Mouse (Mus musculus) midbrain, embryonic 13.5 days (tissue): ENCODE measurements around the gene Gm49383. TPM values are rescaled to one million over a fixed set of nuclear protein-coding genes. Genes with fewer than 3 reads are reported as not detected.

Experiments used
- ATAC-seq: fragments of 200-750 bp; cut with Nextera tagmentation; 2 replicates; pipeline ENCODE4 v1.8.0; 2017; ENCODE audit warnings: mild to moderate bottlenecking, moderate TSS enrichment, moderate library complexity
- H3K27ac ChIP-seq: fragments of 300-500 bp; sonication (generic); 2 replicates; pipeline ENCODE4 v1.5.1; 2015; ENCODE audit warnings: inconsistent platforms, mild to moderate bottlenecking, moderate library complexity
- H3K27me3 ChIP-seq: fragments of 300-500 bp; sonication (generic); 2 replicates; pipeline ENCODE4 v1.6.1; 2015; ENCODE audit warnings: mild to moderate bottlenecking, inconsistent platforms
- H3K36me3 ChIP-seq: fragments of 300-500 bp; sonication (generic); 2 replicates; pipeline ENCODE4 v1.6.1; 2015; ENCODE audit warnings: mild to moderate bottlenecking, inconsistent platforms
- H3K4me1 ChIP-seq: fragments of 300-500 bp; sonication (generic); replicated peaks from 2 replicates; pipeline ENCODE4 v1.6.1; 2015; ENCODE audit warnings: inconsistent platforms
- H3K4me2 ChIP-seq: fragments of 300-500 bp; sonication (generic); replicated peaks from 2 replicates; pipeline ENCODE4 v1.6.1; 2015; ENCODE audit warnings: moderate library complexity, mild to moderate bottlenecking, inconsistent platforms
- H3K4me3 ChIP-seq: fragments of 300-500 bp; sonication (generic); replicated peaks from 2 replicates; pipeline ENCODE4 v1.5.1; 2015; ENCODE audit warnings: mild to moderate bottlenecking, inconsistent platforms
- H3K9ac ChIP-seq: fragments of 300-500 bp; sonication (generic); replicated peaks from 2 replicates; pipeline ENCODE4 v1.6.1; 2015; ENCODE audit warnings: mild to moderate bottlenecking, inconsistent platforms
- H3K9me3 ChIP-seq: fragments of 300-500 bp; sonication (generic); 2 replicates; pipeline ENCODE4 v1.6.1; 2016; ENCODE audit warnings: mild to moderate bottlenecking, inconsistent platforms
- WGBS: fragments of 180-500 bp; shearing (Covaris S2); methylation state at CpG from one replicate; pipeline ENCODE4 v1.1.7; 2015; 5-methylcytosine and 5-hydroxymethylcytosine counted together
- polyA plus RNA-seq: library from polyadenylated mRNA; unstranded; fragments of >200 nt; fragmentation: Nextera tagmentation; extraction: Ambion mirVana; gene quantifications from 2 replicates; pipeline ENCODE4 v1.2.1, GENCODE M21; 2015

Gm49383 gene
- polyA plus RNA-seq, result 20.7 and 24.5 TPM in 2 replicates

- Histone ChIP-seq H3K36me3 (peaks cover 13% of the 10 kb centered on the region), H3K4me2 (peak within 1 kb of the TSS; percentile 96), H3K27me3 (no peaks in the 10 kb centered on the region), H3K9me3 (no peaks in the 10 kb centered on the region), H3K27ac (peak within 1 kb of the TSS; percentile 89), H3K4me3 (peak within 1 kb of the TSS; percentile 96), H3K9ac (peak within 1 kb of the TSS; percentile 89), H3K4me1 (peaks cover 31% of the 10 kb centered on the region)
- WGBS, result under 1% methylated on average over 75 of the region's 75 CpGs
- peak; percentile 90 for ATAC-seq
Measured at GRCm38 (mm10) chr12:69196444-69197377, at the start of gene Gm49383. TSS of gene Gm49383 (minus strand) at chr12:69197104.

DNA sequence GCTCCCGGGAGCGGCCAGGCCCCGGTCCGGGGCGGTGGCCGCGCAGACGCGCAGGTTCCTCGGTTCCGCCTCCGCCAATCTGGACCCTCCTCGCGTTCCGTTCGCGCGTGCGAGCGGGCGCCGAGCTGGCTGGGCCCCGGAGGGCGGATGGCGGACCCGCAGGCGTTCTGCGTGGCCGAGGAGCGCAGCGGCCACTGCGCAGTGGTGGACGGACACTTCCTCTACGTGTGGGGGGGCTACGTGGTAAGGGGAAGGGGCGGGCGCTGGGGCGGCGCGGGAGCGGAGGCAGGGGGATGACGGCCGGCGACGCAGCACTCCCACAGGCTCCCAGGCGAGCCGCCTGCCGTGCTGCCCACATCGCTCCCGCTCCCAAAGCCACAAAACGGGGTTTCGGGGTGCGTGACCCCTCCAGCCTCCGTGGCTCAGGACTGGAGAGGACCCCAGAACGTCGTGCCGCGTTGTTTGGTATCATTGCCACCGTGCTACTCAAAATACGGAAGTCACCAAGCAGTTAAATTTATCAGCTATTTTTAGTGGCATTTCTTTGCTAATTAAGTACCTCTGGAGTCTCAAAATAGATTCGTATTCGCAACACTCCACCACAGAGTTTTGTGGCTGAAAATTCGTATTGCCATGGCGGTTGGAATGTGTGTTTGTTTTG, 45.0 kb upstream of the Gm49383 start:
- H3K27ac ChIP-seq, result peak overlapping the region; percentile 85
- peak; percentile 97 for ATAC-seq
- H3K9ac ChIP-seq, result peak overlapping the region; percentile 92
- no peaks in the 10 kb centered on the region for H3K27me3 ChIP-seq
- peak overlapping the region; percentile 65 for H3K4me2 ChIP-seq
- peak overlapping the region; percentile 68 for H3K4me3 ChIP-seq
- H3K4me1 ChIP-seq, result peaks cover 9% of the 10 kb centered on the region
- H3K9me3 ChIP-seq, result no peaks in the 10 kb centered on the region
- WGBS, result under 1% methylated on average over 63 of the region's 64 CpGs
- no peaks in the 10 kb centered on the region for H3K36me3 ChIP-seq

DNA sequence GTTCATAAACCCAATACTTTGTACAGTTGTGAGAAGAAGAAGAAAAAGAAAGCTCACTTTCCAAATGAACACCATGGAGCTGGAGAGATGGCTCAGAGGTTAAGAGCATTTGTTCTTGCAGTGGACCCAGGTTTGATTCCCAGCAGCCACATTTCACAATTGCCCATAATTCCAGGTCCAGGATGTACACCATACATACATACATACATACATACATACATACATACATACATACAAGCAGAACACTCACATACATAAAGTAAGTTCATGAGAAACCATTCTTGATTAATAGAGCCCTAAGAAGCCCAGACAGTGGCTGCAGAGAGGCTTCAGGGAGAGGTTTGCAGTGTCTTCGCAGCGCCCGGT, 44.5 kb upstream of the Gm49383 start:
- ATAC-seq, result no peak
- H3K4me1 ChIP-seq, result peaks cover 9% of the 10 kb centered on the region
- peak overlapping the region; percentile 68 for H3K4me3 ChIP-seq
- peak overlapping the region; percentile 85 for H3K27ac ChIP-seq
- 3% methylated on average over 3 of the region's 3 CpGs for WGBS
- H3K36me3 ChIP-seq, result no peaks in the 10 kb centered on the region
- no peaks in the 10 kb centered on the region for H3K27me3 ChIP-seq
- no peaks in the 10 kb centered on the region for H3K9me3 ChIP-seq
- peak overlapping the region; percentile 65 for H3K4me2 ChIP-seq
- peak overlapping the region; percentile 92 for H3K9ac ChIP-seq

GRCm38 (mm10) chr12:69240876-69241275, 44.0 kb upstream of the Gm49383 start, which contains the start of gene Klhdc1:
TSS of gene Klhdc1 (plus strand) at chr12:69241176.
- no peaks in the 10 kb centered on the region for H3K27me3 ChIP-seq
- H3K27ac ChIP-seq, result peak within 1 kb of the TSS; percentile 85
- H3K4me2 ChIP-seq, result peak within 1 kb of the TSS; percentile 65
- peaks cover 9% of the 10 kb centered on the region for H3K4me1 ChIP-seq
- 65% methylated on average over 6 of the region's 6 CpGs for WGBS
- no peaks in the 10 kb centered on the region for H3K36me3 ChIP-seq
- ATAC-seq, result no peak
- peak within 1 kb of the TSS; percentile 92 for H3K9ac ChIP-seq
- peak within 1 kb of the TSS; percentile 68 for H3K4me3 ChIP-seq
- no peaks in the 10 kb centered on the region for H3K9me3 ChIP-seq

DNA sequence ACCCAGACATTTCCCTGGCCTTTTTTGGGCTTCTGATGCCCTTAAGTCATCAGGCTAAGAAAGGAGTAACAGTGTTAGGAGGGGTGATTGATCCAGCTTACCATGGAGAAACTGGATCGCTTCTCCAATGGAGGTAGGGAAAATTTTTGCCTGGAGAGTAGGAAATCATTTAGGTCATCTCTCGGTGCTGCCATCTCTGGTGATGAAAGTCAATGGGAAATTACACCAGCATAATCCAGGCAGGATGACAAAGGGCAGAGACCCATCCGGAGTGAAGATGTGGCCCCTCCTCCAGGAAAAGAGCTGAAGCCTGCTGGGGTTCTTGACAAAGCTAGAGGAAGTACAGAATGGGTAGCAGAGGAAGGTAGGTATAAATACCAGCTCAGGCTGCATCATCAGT, 41.4 kb upstream of the Gm49383 start:
- Histone ChIP-seq H3K4me3 (no peak overlapping the region), H3K9me3 (no peaks in the 10 kb centered on the region), H3K27ac (no peak overlapping the region), H3K4me2 (no peak overlapping the region), H3K9ac (no peak overlapping the region), H3K27me3 (no peaks in the 10 kb centered on the region), H3K4me1 (peaks cover 9% of the 10 kb centered on the region), H3K36me3 (no peaks in the 10 kb centered on the region)
- no peak for ATAC-seq
- WGBS, result 49% methylated on average over 3 of the region's 3 CpGs

GRCm38 (mm10) chr12:69235782-69236181, 38.9 kb upstream of the Gm49383 start:
- no peaks in the 10 kb centered on the region for H3K36me3 ChIP-seq
- 93% methylated on average over 6 of the region's 6 CpGs for WGBS
- no peak overlapping the region for H3K9ac ChIP-seq
- peaks cover 3% of the 10 kb centered on the region for H3K4me1 ChIP-seq
- H3K27me3 ChIP-seq, result no peaks in the 10 kb centered on the region
- H3K9me3 ChIP-seq, result no peaks in the 10 kb centered on the region
- ATAC-seq, result no peak
- no peak overlapping the region for H3K4me2 ChIP-seq
- no peak overlapping the region for H3K4me3 ChIP-seq
- H3K27ac ChIP-seq, result no peak overlapping the region

GRCm38 (mm10) chr12:69229251-69229650, 32.3 kb upstream of the Gm49383 start:
- no peak overlapping the region for H3K4me3 ChIP-seq
- 61% methylated on average over 2 of the region's 2 CpGs for WGBS
- no peak overlapping the region for H3K9ac ChIP-seq
- ATAC-seq, result no peak
- H3K9me3 ChIP-seq, result no peaks in the 10 kb centered on the region
- H3K4me1 ChIP-seq, result 0 out of 2 replicates have a peak, but pooled peaks cover 5% of the 10 kb centered on the region
- no peak overlapping the region for H3K27ac ChIP-seq
- no peaks in the 10 kb centered on the region for H3K27me3 ChIP-seq
- no peak overlapping the region for H3K4me2 ChIP-seq
- H3K36me3 ChIP-seq, result no peaks in the 10 kb centered on the region

DNA sequence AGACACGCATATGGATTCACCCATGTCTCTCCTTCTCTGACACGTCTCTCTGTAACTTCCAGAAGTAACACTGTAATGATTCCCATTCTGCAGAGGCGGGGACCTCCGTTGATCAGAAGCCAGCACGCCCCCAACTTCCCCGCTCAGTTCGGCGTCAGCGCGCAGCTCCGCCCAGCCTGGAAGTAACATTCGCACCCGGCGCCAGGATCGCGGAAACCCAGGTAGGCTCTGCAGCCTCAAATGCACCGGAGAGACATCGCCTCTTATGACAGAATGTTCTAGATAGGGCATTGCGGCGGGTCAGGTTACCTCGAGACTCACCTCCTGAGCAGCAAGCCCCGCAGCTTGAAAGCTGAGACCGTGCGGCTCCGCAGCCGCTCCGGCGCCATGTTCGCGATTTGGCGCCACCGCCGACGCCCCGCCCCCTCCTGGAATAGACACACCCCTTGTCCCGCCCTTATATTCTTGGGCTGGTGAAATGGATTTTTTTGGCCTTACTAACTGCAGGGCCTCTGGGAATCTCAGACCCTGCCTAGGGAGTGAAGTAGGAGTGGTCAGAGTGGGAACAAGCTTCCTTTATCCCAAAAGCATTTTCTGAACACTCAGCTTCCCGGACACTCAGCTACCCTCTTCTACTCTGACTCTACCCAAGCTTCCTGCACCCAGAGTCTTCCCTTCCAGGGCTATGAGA, 31.0 kb upstream of the Gm49383 start, which contains the start of gene Pole2:
Gene Pole2, minus strand, starts transcription at position 420 of the 691 bp plus-strand sequence.
- Histone ChIP-seq H3K27me3 (no peaks in the 10 kb centered on the region), H3K4me2 (peak within 1 kb of the TSS; percentile 60), H3K4me3 (peak within 1 kb of the TSS; percentile 70), H3K9ac (peak within 1 kb of the TSS; percentile 64), H3K9me3 (no peaks in the 10 kb centered on the region), H3K27ac (0 out of 2 replicates have a peak within 1 kb of the TSS, but pooled peaks have one; percentile 26), H3K4me1 (0 out of 2 replicates have a peak, but pooled peaks cover 5% of the 10 kb centered on the region), H3K36me3 (no peaks in the 10 kb centered on the region)
- WGBS, result under 1% methylated on average over 37 of the region's 37 CpGs
- ATAC-seq, result peak; percentile 95

- Histone ChIP-seq H3K9ac (no peak overlapping the region), H3K4me3 (no peak overlapping the region), H3K27me3 (no peaks in the 10 kb centered on the region), H3K4me2 (no peak overlapping the region), H3K9me3 (no peaks in the 10 kb centered on the region), H3K4me1 (no peaks in the 10 kb centered on the region), H3K27ac (no peak overlapping the region), H3K36me3 (peaks cover 14% of the 10 kb centered on the region; the same call in 1 of the 2 replicates)
- WGBS, result 90% methylated on average over 19 of the region's 19 CpGs
- ATAC-seq, result no peak
Measured at GRCm38 (mm10) chr12:69220613-69221277, 23.8 kb upstream of the Gm49383 start.

GRCm38 (mm10) chr12:69216587-69216986, 19.7 kb upstream of the Gm49383 start:
- H3K9ac ChIP-seq, result no peak overlapping the region
- no peak overlapping the region for H3K4me3 ChIP-seq
- no peaks in the 10 kb centered on the region for H3K4me1 ChIP-seq
- no peaks in the 10 kb centered on the region for H3K27me3 ChIP-seq
- no peak overlapping the region for H3K4me2 ChIP-seq
- peaks cover 21% of the 10 kb centered on the region for H3K36me3 ChIP-seq
- ATAC-seq, result no peak
- H3K9me3 ChIP-seq, result no peaks in the 10 kb centered on the region
- H3K27ac ChIP-seq, result no peak overlapping the region
- 96% methylated on average over 7 of the region's 7 CpGs for WGBS
